Mouse (Mus musculus): Measurements from ENCODE around the gene Olfr525.

The Olfr525 gene

DNA sequence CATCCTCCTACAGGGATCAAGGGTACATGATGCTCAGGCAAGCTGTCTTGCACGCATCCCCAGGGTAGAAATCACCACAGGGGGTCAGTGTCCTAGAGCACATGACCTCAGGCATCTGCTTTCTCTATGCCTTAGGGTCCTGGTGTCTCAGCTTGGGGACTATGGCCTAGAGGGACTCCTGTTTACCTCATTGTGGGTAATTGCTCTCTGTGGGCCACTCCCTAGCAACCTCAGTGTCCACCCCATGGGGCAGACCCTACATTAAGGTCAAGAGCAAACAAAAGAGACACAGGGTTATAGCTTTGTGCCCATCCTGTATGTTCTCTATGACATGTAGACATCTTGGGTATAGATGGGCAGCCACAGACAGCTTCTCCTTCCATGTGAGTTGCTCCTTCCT lies at the start of gene Olfr525:
Gene Olfr525, plus strand, starts transcription at position 301 of the 400 bp plus-strand sequence.
- no peak for DNase-seq (ENCODE audit: low read depth, low spot score)

DNA sequence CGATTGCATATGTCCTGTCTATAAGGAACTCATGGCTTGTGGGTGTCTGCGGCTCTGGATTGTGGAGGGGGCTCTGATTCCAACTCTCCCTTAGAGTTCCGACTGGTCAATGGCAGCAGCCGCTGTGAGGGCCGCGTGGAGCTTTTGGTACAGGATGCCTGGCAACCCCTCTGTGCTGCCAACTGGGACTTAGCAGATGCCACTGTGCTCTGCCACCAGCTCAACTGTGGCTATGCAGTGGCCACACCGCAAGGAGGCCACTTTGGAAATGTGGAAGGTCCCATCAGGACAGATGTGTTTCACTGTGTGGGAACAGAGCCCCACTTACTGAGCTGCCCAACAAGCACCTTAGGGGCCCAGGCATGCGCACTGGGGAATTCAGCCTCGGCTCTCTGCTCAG lies 24.9 kb upstream of the Olfr525 start:
- no peak for DNase-seq (ENCODE audit: low read depth, low spot score)

DNA sequence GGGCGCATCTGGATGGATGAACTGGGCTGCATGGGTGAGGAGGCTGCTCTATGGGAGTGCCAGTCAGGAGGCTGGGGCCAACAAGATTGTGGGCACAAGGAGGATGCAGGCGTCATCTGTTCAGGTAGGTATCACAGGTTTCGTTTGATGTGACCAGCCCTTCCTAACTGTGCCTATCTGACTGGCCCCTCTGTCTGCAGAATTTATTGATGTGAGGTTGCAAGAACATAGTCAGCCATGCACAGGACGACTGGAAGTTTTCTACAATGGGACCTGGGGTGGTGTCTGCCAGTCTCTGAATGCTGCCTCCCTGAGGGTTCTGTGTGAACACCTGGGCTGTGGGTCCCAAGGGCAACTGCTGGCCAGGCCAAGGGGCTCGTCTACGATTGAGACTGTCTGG lies 23.8 kb upstream of the Olfr525 start:
- DNase-seq (ENCODE audit: low read depth, low spot score), result no peak

DNA sequence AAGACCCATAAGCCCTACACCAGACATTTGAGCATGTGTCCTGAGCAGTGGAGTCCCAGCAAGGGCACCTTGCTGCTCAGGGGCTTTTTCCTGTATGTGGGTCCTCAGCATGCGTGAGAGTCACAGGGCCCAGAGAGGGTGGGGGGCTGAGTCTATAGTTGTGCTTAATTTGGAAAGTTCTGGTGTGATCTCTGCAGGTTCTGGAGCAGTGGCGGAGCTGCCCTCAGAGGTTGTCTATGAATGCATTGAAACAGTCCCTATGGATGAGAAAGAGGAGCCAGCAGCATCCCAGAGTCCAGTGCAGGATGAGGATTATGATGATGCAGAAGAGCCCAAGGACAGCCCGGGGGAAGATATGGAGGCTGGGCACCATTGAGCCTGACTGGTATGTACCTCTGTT lies 21.2 kb upstream of the Olfr525 start:
- DNase-seq (ENCODE audit: low read depth, low spot score), result no peak

DNA sequence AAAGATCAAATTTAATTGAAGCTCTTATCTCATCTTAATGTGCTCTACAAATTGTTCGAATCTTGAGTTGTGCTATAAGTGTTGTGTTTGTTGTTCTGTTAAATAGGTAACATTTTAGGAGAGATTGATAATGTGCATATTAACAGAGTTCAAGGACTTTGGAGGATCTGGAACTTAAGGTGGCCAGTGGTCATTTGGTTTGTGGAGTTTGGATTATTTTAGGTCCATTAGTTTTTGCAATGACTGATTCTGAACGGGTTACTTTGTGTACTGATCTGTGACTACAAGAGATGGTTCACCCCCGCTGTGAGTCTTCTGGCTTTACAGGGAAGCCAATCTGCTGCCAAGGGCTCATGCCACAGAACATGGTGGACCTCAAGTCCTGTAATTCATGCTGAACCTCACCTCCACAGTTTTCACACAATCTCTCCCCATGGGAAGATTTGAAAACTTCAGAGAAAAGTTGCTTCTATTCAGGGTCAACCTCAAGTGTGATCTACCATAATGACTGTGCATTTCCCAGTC lies 735 bp upstream of the Olfr525 start:
- DNase-seq (ENCODE audit: low read depth, low spot score), result no peak

DNA sequence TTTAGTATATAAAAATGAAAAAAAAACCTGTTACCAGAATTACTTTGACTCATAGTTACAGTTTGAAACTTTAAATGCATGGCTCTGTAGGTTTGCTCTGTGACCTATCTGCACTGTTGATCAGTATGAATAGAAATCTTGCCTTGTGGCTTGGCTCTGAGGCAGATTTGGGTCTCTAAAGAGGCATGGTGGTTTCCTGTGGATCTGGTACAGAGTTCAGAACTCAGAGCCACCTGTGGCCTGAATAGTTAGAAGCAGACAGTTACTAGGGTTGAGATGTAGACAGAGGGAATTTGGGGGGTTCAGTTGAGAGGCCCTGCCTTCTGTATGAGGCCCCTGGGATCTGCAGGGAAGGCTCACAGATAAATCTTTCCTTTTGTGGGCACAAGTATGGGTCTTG lies 477 bp downstream of the Olfr525 start:
- DNase-seq (ENCODE audit: low read depth, low spot score), result no peak

DNA sequence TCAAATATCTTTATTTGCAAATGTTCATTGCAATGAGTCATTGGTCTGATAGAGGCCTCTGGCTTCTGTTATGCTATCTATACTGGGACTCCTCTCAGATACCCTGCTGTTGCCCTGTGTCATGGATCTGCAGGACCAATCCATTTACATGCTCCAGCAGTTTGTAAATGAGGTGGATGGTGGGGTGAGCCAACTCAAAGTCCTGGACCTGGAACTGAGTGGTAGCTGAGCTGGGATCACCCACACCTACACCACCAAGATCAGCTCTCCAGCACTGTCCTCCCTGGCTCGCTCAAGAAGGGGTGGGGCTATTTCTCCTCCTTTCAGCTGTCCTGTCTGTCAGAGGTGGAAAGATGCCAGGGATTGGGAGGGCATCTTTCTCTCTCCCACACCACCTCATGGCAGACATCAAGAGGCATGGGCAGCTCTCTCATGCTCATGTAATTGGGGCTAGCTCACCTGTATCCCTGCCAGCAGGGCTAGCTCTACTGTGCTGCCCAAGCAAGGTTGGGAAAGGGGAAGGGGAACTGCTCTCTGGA lies 9.2 kb downstream of the Olfr525 start:
- no peak for DNase-seq (ENCODE audit: low read depth, low spot score)

DNA sequence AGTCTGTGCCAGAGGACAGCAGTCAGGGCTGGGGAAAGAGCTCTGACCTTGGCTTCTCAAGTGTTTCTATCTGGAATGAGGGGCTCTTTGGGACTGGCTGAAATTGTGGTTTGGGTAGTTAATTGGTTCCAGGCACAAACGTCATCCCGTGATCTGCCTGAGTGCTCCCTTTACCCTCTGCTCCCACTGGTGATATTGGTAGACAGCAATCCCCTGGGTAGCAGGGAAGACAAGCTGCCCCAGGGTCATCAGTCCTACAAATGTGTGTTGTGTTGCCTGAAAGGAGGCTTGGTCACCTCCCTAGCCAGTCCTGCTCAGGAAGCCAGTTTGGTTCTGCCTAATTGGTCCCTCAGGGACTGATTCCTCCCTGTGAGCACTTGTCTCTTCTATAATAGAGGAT lies 13.1 kb downstream of the Olfr525 start, which contains the start of gene Olfr527:
Gene Olfr527, plus strand, starts transcription at position 301 of the 400 bp plus-strand sequence.
- no peak for DNase-seq (ENCODE audit: low read depth, low spot score)

DNA sequence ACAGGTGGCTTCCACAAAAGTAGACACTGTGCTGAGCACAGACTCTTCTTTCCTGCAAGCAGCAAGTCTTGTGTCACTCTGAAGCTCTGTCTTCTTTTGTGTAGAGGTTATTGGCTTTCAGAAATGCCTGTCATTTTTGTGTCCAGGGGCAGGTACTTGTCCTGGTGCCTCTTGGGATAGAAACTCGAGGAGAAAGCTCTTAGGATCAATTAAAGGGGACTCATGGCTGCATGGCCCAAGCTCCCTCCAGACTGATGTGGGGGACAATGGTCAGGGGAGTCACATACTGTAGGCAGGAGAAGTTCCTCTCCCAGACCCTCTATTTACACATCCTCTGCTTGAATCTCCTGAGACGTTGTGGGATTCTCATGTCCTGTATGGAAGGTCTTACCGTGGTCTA lies 40.9 kb downstream of the Olfr525 start, which contains the start of gene Olfr60:
Gene Olfr60, minus strand, starts transcription at position 101 of the 400 bp plus-strand sequence.
- DNase-seq (ENCODE audit: low read depth, low spot score), result no peak

DNA sequence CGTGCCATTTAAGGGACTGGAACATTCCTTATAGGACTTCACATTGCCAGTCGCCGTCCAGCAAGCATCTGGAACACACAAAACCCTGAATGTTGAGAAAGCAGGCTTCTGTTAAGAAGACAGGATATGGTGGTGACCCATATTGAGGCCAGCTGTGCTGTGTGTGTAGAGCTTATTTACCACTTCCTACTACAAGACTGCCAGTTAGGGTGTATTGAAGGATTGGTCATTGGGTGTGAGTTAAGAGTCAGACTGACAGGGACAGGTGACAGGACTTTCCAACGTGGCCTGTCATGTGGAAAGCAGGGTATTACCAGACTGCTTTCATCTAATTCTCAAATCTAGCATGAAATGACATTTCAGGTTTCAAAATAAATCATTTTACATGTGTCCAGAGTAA lies 53.6 kb downstream of the Olfr525 start:
- DNase-seq (ENCODE audit: low read depth, low spot score), result no peak

DNA sequence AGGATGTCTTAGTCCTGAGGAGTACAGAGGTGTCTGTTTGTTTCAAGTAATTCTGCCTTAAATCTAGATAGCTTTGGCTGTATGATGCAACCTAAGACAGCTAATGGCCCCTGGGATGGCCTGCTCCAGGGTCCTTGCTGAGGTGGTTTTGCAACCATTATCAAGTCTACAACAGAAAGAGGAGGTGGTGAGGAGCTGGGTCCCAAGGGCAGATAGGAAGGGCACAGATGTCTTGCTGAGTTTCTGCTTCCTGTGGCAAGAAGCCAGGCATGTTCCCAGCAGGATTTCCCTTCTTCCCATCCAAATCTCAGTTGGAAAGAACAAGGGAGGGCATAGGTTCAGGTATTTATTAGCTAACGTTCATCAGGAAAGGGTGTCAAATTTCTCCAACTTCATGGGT lies 55.6 kb downstream of the Olfr525 start, which contains the start of gene Olfr530:
Gene Olfr530, minus strand, starts transcription at position 101 of the 400 bp plus-strand sequence.
- no peak for DNase-seq (ENCODE audit: low read depth, low spot score)

DNA sequence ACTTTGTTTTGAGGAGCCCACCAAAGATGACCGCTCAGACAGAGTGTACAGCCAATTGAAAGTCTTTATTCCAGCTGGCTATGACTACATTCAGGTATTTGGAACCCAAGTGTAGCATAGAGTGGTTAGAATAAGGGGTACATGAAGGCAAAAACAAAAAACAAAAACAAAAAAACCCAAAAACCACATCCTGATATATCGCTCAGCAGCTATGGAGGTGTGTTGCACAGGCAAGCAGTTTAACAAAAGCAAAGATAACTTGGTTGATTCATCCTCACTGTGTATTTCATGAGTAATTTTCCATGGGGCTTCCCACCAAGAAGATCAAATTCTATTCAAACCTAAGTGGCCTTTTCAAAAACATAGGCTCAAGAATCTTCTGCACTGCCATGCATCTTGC lies 56.3 kb downstream of the Olfr525 start:
- no peak for DNase-seq (ENCODE audit: low read depth, low spot score)
